Mouse (Mus musculus): ENCODE data around the gene 9530077C05Rik. TPM values are rescaled to one million over a fixed set of nuclear protein-coding genes. Genes with fewer than 3 reads are reported as not detected.
"Not testable (repeated sequence)": the region's sequence is repeated elsewhere in the genome, so short reads cannot be mapped to it uniquely, and the experiment has no call there.

9530077C05Rik gene
- polyA plus RNA-seq, 1 experiment from 2014 or later = 5.0 TPM

DNA sequence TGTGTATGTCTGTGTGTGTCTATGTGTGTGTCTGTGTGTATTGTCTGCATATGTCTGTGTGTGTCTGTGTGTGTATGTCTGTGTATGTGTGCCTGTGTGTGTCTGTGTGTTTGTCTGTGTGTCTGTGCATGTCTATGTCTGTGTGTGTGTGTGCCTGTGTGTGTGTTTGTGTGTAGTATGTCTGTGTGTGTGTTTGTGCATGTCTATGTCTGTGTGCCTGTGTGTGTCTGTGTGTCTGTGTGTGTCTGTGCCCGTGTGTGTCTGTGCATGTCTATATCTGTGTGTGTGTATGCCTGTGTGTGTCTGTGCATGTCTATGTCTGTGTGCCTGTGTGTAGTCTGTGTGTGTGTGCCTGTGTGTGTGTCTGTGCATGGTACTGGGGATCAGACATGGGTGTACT lies 33.8 kb downstream of the 9530077C05Rik start:
- H3K4me2 ChIP-seq = no peak overlapping the region
- peaks cover 49% of the 10 kb centered on the region for H3K36me3 ChIP-seq
- no peak overlapping the region for H3K4me3 ChIP-seq (replicated peaks)
- H3K4me1 ChIP-seq = no peaks in the 10 kb centered on the region
- H3K9me3 ChIP-seq (replicated peaks) = no peaks in the 10 kb centered on the region
- WGBS = 72% methylated on average over 1 of the region's 1 CpGs
- no peaks in the 10 kb centered on the region for H3K27me3 ChIP-seq
- no peak overlapping the region for H3K27ac ChIP-seq
- no peak overlapping the region for H3K9ac ChIP-seq
- ATAC-seq (replicated peaks; ENCODE audit: low FRiP score) = no peak

DNA sequence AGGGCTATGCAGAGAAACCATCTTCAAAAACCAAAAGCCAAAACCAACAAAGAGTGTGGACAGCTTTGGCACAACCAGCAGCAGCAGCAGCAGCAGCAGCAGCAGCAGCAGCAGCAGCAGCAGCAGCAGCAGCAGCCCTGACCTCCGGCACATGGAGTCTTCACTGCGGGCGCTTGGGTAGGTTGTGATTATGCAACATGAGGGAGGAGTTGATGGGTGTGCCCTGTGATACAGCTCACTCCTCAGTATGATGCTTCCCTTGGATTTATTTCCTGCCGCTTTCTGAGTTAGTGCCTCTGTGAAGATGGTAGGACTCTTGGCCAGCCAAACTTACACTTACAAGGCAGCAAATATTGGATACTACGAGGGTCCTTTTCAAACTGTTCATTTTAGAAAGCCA lies 35.9 kb downstream of the 9530077C05Rik start:
- Histone ChIP-seq H3K4me1 (no peaks in the 10 kb centered on the region), H3K9ac (no peak overlapping the region), H3K4me2 (no peak overlapping the region), H3K9me3 (replicated peaks) (no peaks in the 10 kb centered on the region), H3K4me3 (replicated peaks) (no peak overlapping the region), H3K36me3 (peaks cover 70% of the 10 kb centered on the region), H3K27ac (no peak overlapping the region), H3K27me3 (no peaks in the 10 kb centered on the region)
- ATAC-seq (replicated peaks; ENCODE audit: low FRiP score) = no peak
- 92% methylated on average over 5 of the region's 5 CpGs for WGBS

DNA sequence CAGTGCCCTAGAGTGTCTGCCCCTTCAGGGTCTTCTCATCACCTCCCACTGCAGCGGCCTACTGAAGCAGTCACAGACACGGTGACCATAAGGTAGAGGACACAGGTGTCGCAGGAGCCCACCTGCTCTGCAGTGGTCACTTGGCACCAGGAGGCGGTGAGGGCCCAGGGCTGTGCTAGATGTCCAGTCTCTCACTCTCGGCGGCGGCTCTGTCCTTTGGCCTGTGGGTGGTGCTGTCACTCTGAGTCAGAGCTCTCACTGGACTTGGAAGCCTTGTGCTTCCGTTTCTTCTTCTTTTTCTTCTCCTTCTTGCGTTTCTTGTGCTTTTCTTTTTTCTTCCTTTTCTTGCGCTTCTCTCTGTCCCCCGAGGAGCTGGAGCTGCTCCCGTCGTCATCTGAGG lies 37.1 kb downstream of the 9530077C05Rik start:
- Histone ChIP-seq H3K4me3 (replicated peaks) (no peak overlapping the region), H3K9me3 (replicated peaks) (no peaks in the 10 kb centered on the region), H3K9ac (no peak overlapping the region), H3K27ac (no peak overlapping the region), H3K36me3 (peaks cover 82% of the 10 kb centered on the region), H3K4me2 (no peak overlapping the region), H3K4me1 (no peaks in the 10 kb centered on the region), H3K27me3 (no peaks in the 10 kb centered on the region)
- no peak for ATAC-seq (replicated peaks; ENCODE audit: low FRiP score)
- 87% methylated on average over 13 of the region's 13 CpGs for WGBS

DNA sequence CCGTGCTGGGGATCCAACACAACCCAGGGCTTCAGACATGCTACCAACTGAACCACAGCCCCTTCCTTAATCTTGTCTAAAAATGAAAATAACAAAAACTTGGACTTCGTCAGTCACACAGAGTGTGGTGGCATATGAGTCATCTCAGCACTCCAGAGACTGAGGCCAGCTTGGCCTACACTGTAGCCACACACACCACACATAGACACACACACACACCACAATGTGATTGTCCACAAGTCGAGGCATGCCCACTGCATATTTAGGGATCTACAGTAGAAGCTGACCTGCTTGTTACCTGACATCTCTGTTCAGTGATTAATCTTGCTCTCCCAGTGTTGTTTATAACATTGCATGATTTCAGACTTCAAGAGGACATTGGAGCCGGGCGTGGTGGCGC lies 37.9 kb downstream of the 9530077C05Rik start:
- Histone ChIP-seq H3K9ac (no peak overlapping the region), H3K4me2 (no peak overlapping the region), H3K27ac (no peak overlapping the region), H3K36me3 (peaks cover 89% of the 10 kb centered on the region), H3K4me1 (no peaks in the 10 kb centered on the region), H3K27me3 (no peaks in the 10 kb centered on the region), H3K4me3 (replicated peaks) (no peak overlapping the region), H3K9me3 (replicated peaks) (no peaks in the 10 kb centered on the region)
- WGBS = 93% methylated on average over 6 of the region's 6 CpGs
- no peak for ATAC-seq (replicated peaks; ENCODE audit: low FRiP score)

DNA sequence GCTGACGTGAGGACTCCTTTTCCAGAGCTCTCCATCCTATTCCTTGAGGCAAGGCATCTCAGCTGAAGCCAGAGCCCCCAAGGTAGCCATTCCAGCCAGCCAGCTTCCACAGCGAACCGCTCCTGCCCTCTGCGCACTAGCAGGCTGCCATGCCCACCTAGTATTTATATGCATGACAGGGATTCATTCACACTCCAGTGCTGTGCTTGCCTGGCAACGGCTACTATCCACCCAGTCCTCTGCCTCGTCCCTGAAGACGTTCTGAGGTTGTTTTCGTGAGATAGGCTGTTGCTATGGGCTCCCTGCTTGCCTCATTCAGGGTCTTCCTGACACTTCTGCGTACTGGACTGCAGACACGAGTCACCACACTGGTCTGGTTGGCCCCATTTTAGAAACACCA lies 41.4 kb downstream of the 9530077C05Rik start:
- WGBS = 89% methylated on average over 10 of the region's 10 CpGs
- peaks cover 100% of the 10 kb centered on the region for H3K36me3 ChIP-seq
- ATAC-seq (replicated peaks; ENCODE audit: low FRiP score) = no peak

DNA sequence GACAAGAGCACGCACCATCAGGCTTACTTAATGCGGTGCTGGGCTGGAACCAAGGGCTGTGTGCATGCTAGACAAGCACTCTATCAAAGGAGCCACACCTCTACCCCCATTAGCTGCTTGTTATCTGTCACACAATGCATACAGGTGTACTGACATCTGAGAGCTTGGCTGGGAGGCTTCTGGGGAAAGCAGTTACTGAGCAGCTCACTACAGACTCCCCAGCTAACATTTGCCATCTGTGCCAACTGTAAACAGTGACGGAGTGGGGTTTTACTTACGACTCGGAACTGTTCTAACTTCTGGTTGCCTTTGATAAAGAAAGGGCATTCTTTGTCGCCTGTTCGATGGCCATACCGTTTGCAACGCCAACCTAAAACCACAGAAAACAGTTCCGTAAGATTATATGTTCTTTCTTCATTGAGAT lies 42.2 kb downstream of the 9530077C05Rik start:
- peaks cover 98% of the 10 kb centered on the region for H3K36me3 ChIP-seq
- no peak overlapping the region for H3K9ac ChIP-seq
- WGBS = 91% methylated on average over 10 of the region's 10 CpGs
- ATAC-seq (replicated peaks; ENCODE audit: low FRiP score) = no peak
- no peak overlapping the region for H3K27ac ChIP-seq
- no peaks in the 10 kb centered on the region for H3K4me1 ChIP-seq
- no peak overlapping the region for H3K4me3 ChIP-seq (replicated peaks)
- H3K27me3 ChIP-seq = no peaks in the 10 kb centered on the region
- H3K9me3 ChIP-seq (replicated peaks) = no peaks in the 10 kb centered on the region
- H3K4me2 ChIP-seq = no peak overlapping the region

More for the DNA sequence above, 41.4 kb downstream of the 9530077C05Rik start:
- Histone ChIP-seq H3K9me3 (replicated peaks) (no peaks in the 10 kb centered on the region), H3K9ac (no peak overlapping the region), H3K4me2 (no peak overlapping the region), H3K27me3 (no peaks in the 10 kb centered on the region), H3K4me1 (no peaks in the 10 kb centered on the region), H3K4me3 (replicated peaks) (no peak overlapping the region), H3K27ac (no peak overlapping the region)

DNA sequence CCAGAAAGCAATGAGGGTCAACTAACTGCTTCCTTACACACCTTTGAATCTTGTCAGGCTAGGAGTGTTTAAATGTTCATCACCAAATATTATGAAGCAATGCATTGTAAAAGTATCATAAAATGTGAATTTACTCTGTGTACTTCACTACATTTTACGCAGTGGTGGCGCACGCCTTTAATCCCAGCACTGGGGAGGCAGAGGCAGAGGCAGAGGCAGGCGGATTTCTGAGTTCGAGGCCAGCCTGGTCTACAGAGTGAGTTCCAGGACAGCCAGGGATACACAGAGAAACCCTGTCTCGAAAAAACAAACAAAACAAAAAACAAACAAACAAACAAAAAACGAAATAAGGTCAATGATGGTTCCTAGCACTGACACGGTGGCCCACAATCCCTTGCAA lies 42.7 kb downstream of the 9530077C05Rik start, which contains the start of gene Gm17545:
Gene Gm17545, plus strand, starts transcription at position 301 of the 400 bp plus-strand sequence.
- H3K4me3 ChIP-seq (replicated peaks); H3K9ac ChIP-seq; H3K4me1 ChIP-seq; H3K27ac ChIP-seq; H3K9me3 ChIP-seq (replicated peaks); H3K27me3 ChIP-seq; ATAC-seq (replicated peaks; ENCODE audit: low FRiP score); H3K4me2 ChIP-seq: not testable (repeated sequence)
- H3K36me3 ChIP-seq = peaks cover 94% of the 10 kb centered on the region
- 95% methylated on average over 8 of the region's 8 CpGs for WGBS

DNA sequence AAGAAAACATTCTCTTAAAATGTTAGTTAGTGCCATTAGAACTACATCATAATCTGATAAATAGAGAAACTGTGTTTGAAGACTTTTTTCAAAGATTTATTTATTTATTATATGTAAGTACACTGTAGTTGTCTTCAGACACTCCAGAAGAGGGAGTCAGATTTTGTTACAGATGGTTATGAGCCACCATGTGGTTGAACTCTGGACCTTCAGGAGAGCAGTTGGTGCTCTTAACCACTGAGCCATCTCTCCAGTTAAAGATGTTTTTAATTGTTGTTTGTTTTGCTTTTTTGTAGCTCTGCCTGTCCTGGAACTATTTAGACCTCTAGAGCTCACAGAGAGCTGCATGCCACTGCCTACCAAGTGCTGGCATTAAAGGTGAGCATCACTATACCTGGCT lies 43.7 kb downstream of the 9530077C05Rik start:
- Histone ChIP-seq H3K4me2 (no peak overlapping the region), H3K36me3 (peaks cover 86% of the 10 kb centered on the region)
- no peak for ATAC-seq (replicated peaks; ENCODE audit: low FRiP score)

DNA sequence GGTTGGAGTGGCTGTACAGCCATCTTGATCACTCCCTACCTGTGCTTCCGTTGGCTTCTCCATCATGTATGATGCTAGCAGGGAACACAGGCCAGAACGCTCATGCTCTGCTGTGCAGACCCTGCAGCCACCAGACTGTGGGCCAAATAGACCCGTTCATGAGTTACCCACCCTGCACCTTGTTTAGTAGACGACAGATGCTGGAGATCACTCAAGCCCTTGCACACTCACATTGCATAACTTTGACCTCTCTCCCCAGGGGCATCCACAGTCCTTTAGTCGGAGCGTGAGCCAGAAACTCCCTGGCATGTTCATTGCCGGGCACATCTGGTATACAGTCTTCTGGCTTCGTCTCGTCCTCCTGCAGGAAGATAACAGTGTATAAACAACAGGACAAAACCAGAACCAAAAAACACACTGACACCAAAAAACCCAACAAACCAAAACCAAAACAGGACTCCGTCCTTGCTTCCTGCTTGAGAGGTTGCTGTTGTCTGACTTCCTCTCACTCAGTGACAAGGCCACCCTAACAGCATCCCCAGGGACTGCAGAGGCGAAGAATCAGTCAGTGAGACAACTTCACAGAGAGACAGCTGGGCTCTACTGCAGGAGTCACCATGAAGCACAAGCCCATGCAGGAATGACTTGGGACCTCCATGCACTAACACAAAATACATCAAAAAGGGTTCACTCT lies 46.0 kb downstream of the 9530077C05Rik start:
- Histone ChIP-seq H3K27ac (no peak overlapping the region), H3K27me3 (no peaks in the 10 kb centered on the region), H3K36me3 (peaks cover 81% of the 10 kb centered on the region), H3K9me3 (replicated peaks) (no peaks in the 10 kb centered on the region), H3K9ac (no peak overlapping the region), H3K4me1 (no peaks in the 10 kb centered on the region), H3K4me3 (replicated peaks) (no peak overlapping the region), H3K4me2 (no peak overlapping the region)
- 86% methylated on average over 11 of the region's 11 CpGs for WGBS
- ATAC-seq (replicated peaks; ENCODE audit: low FRiP score) = no peak

More for the DNA sequence above, 43.7 kb downstream of the 9530077C05Rik start:
- H3K4me3 ChIP-seq (replicated peaks) = no peak overlapping the region
- H3K4me1 ChIP-seq = no peaks in the 10 kb centered on the region
- H3K27me3 ChIP-seq = no peaks in the 10 kb centered on the region
- no peak overlapping the region for H3K9ac ChIP-seq
- H3K9me3 ChIP-seq (replicated peaks) = no peaks in the 10 kb centered on the region
- H3K27ac ChIP-seq = no peak overlapping the region

DNA sequence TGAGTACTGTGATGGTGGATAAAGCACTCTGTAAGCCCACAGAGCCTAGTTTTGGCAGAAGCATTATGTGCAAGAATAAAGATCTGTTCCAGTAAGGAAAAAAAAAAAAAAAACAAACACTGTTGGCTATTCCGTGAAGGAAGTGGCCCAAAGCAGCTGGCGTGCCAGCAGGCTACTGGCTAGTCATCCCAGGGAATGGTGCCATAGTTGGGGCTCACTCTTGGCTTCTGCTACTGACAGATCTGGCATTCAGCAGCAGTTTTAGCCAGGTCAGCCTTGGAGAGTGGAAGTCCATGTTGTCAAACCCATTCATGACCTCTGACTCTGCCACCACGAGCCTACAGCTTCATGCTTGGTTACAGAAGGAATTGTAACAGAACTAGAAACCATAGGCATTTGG lies 50.6 kb downstream of the 9530077C05Rik start:
- Histone ChIP-seq H3K27me3 (no peaks in the 10 kb centered on the region), H3K4me2 (no peak overlapping the region), H3K9me3 (replicated peaks) (no peaks in the 10 kb centered on the region), H3K4me1 (no peaks in the 10 kb centered on the region), H3K36me3 (peaks cover 63% of the 10 kb centered on the region), H3K27ac (no peak overlapping the region), H3K9ac (no peak overlapping the region), H3K4me3 (replicated peaks) (no peak overlapping the region)
- WGBS = 90% methylated on average over 3 of the region's 3 CpGs
- ATAC-seq (replicated peaks; ENCODE audit: low FRiP score) = no peak

DNA sequence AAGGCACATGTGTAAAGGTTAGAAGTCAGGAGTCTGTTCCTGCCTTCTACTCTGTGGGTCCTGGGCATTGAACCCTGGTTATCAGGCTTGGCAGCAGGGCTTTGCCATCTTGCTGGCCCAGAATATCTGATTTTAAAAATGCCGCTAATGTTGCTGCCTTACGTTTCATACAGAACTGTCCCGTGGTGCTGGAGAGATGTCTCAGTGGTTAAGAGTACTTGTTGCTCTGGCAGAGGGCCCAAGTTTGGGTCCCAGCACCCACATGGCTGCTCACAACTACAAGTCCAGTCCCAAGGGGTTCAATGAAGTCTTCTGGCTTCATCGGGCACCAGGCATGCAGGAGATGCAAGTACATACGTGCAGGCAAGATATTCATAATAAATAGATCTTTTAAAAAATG lies 54.9 kb downstream of the 9530077C05Rik start:
- no peak overlapping the region for H3K4me2 ChIP-seq
- no peak overlapping the region for H3K9ac ChIP-seq
- peaks cover 7% of the 10 kb centered on the region for H3K4me1 ChIP-seq
- H3K27me3 ChIP-seq = no peaks in the 10 kb centered on the region
- no peak for ATAC-seq (replicated peaks; ENCODE audit: low FRiP score)
- H3K27ac ChIP-seq = no peak overlapping the region
- H3K9me3 ChIP-seq (replicated peaks) = no peaks in the 10 kb centered on the region
- WGBS = 92% methylated on average over 5 of the region's 5 CpGs
- H3K36me3 ChIP-seq = peaks cover 36% of the 10 kb centered on the region
- H3K4me3 ChIP-seq (replicated peaks) = no peak overlapping the region

DNA sequence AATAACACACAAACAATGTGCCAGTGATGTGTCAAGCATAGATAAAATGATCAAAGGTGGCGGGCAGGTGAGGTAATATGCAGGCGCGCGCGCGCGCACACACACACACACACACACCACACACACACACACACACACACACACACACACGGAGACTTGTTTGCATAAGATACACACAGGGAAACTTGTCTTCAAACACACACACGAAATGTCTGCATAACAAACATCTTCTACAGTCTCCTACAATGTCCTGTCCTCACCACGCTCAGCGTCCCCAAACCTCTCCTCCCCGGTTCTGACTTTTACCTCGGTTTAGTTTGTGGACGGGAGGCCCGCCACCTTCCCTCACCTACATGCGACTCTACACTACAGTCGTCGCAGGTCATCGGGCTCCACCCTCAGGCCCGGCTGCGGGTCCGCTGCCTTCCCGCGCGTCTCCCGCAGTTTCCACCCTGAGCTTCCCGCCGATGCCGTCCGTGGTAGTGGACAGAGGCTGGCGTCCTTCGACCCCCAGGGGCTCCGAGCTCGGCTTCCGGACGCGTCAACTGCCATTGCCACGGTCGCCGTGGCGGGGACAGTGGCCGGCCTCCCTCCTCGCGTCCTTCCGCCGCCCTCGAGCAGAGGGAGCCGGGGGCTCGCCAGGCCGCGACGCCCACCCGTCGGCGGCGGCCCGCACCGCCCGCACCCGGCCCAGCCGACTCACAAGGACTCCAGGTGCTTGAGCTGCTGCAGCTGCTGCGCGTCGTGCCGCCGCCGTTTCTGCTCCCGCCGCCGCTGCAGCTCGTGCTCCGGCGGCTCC lies 56.3 kb downstream of the 9530077C05Rik start:
- H3K36me3 ChIP-seq = peaks cover 28% of the 10 kb centered on the region
- H3K9ac ChIP-seq = peak overlapping the region; percentile 98
- H3K4me2 ChIP-seq = peak overlapping the region; percentile 78
- peak overlapping the region; percentile 92 for H3K27ac ChIP-seq
- under 1% methylated on average over 72 of the region's 73 CpGs for WGBS
- peaks cover 7% of the 10 kb centered on the region for H3K4me1 ChIP-seq
- no peaks in the 10 kb centered on the region for H3K9me3 ChIP-seq (replicated peaks)
- ATAC-seq (replicated peaks; ENCODE audit: low FRiP score) = peak; percentile 69
- no peaks in the 10 kb centered on the region for H3K27me3 ChIP-seq
- peak overlapping the region; percentile 90 for H3K4me3 ChIP-seq (replicated peaks)

Measured in kidney, embryonic 15.5 days (tissue).